Mouse (Mus musculus) myocyte (in vitro differentiated cells): ENCODE measurements around the gene Sacm1l. TPM values are rescaled to one million over a fixed set of nuclear protein-coding genes. Genes with fewer than 3 reads are reported as not detected.

ENCODE experiments used
- H3K27me3 ChIP-seq: one replicate; pipeline ENCODE4 v1.6.1; 2011; ENCODE audit not compliant: control insufficient read depth, insufficient read depth, insufficient read length
- H3K36me3 ChIP-seq: one replicate; pipeline ENCODE4 v1.6.1; 2011; ENCODE audit not compliant: control insufficient read depth, insufficient read depth
- H3K4me2 ChIP-seq: one replicate; pipeline ENCODE4 v1.6.1; 2011; ENCODE audit warnings: low read depth, control low read depth
- H3K4me3 ChIP-seq: one replicate; pipeline ENCODE4 v1.5.1; 2011; ENCODE audit warnings: mild to moderate bottlenecking, control low read depth, moderate library complexity
- H3K79me2 ChIP-seq: one replicate; pipeline ENCODE4 v1.6.1; 2011; ENCODE audit not compliant: control insufficient read depth, insufficient read depth
- H3ac ChIP-seq: one replicate; pipeline ENCODE4 v1.6.1; 2011; ENCODE audit not compliant: control insufficient read depth, insufficient read length
- CEBPB ChIP-seq: IDR thresholded peaks from 2 replicates; pipeline ENCODE4 v1.6.1; 2011; ENCODE audit warnings: mild to moderate bottlenecking, moderate library complexity; ENCODE audit not compliant: poor library complexity, insufficient read depth, severe bottlenecking
- E2F4 ChIP-seq: IDR thresholded peaks from one replicate; pipeline ENCODE4 v1.6.1; 2011; ENCODE audit warnings: mild to moderate bottlenecking, control low read depth, moderate library complexity; ENCODE audit not compliant: insufficient read depth
- MAX ChIP-seq: IDR thresholded peaks from one replicate; pipeline ENCODE4 v1.6.1; 2011; ENCODE audit warnings: low read depth, mild to moderate bottlenecking, control low read depth
- MYOD1 ChIP-seq, 3 experiments: IDR thresholded peaks; one replicate each; pipeline ENCODE4 v1.6.1; 2011; ENCODE audit warnings: control low read depth in 2 of 3, low read depth in 2 of 3, mild to moderate bottlenecking in 2 of 3, moderate library complexity in 1 of 3; ENCODE audit not compliant: insufficient read length in 2 of 3, control insufficient read depth in 1 of 3
- MYOG ChIP-seq, 3 experiments: IDR thresholded peaks; one replicate each; pipeline ENCODE4 v1.6.1; 2011; ENCODE audit warnings: control low read depth in 2 of 3, low read depth in 2 of 3, mild to moderate bottlenecking in 2 of 3; ENCODE audit not compliant: insufficient read length in 2 of 3, control insufficient read depth in 1 of 3, insufficient read depth in 1 of 3
- POLR2A ChIP-seq: IDR thresholded peaks from one replicate; pipeline ENCODE4 v1.6.1; 2011; ENCODE audit warnings: low read depth, mild to moderate bottlenecking, control low read depth, moderate library complexity; ENCODE audit not compliant: insufficient read length
- POLR2AphosphoS2 ChIP-seq: IDR thresholded peaks from one replicate; pipeline ENCODE4 v1.6.1; 2011; ENCODE audit warnings: low read depth, control low read depth; ENCODE audit not compliant: insufficient read length
- REST ChIP-seq: IDR thresholded peaks from one replicate; pipeline ENCODE4 v1.6.1; 2011; ENCODE audit warnings: mild to moderate bottlenecking, control low read depth, moderate library complexity; ENCODE audit not compliant: insufficient read depth, insufficient read length
- SRF ChIP-seq: IDR thresholded peaks from one replicate; pipeline ENCODE4 v1.6.1; 2011; ENCODE audit warnings: low read depth; ENCODE audit not compliant: control insufficient read depth, insufficient read length
- TCF12 ChIP-seq: IDR thresholded peaks from one replicate; pipeline ENCODE4 v1.6.1; 2011; ENCODE audit warnings: mild to moderate bottlenecking, control low read depth; ENCODE audit not compliant: poor library complexity, insufficient read depth, severe bottlenecking
- TCF3 ChIP-seq: IDR thresholded peaks from one replicate; pipeline ENCODE4 v1.6.1; 2011; ENCODE audit warnings: low read depth, control low read depth; ENCODE audit not compliant: insufficient read length
- USF1 ChIP-seq: IDR thresholded peaks from one replicate; pipeline ENCODE4 v1.6.1; 2011; ENCODE audit warnings: low read depth, mild to moderate bottlenecking, control low read depth, moderate library complexity
- polyA plus RNA-seq: library from polyadenylated mRNA; unstranded; fragments of >200 nt; fragmentation: generic; extraction: Trizol; gene quantifications from one replicate; pipeline ENCODE4 v1.2.1, GENCODE M21; 2012; ENCODE audit warnings: missing spikeins

Gene Sacm1l
- polyA plus RNA-seq, 1 experiment, result 11.0 TPM

DNA sequence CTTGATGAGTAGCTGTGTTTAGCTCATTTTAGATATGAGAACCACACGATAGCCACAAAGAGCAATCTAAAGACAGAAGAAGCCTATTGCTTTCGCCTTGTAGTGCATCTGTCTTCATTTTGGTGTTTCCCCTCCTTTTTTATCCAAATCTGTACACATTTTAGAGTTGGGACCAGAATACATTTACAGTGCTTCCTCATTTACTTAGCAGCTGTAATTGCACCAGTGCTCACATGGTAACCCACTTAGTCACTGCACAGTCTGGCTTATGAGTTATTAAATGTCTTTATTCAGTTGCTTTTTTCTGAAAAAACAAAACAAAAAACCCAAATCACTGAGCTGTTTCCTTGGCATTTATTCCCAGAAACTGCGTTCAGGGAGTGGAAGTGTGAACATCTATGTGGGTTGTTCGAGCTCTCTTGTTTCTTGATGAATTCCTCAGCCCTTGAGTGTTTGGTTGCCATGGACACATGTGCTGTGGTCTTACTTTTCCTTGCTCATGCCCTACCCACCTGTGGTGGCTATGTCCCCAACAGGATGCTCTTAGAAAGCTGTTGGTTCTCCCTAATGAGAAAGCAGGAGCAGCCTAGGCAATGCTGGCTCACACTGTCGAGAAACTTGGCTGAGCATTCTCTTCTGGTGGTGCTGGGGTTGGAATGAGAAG lies 26.3 kb upstream of the Sacm1l start:
- H3K4me2 ChIP-seq, result no peak overlapping the region
- no peak overlapping the region for H3K4me3 ChIP-seq
- no peaks in the 10 kb centered on the region for H3K27me3 ChIP-seq
- peaks cover 9% of the 10 kb centered on the region for H3K79me2 ChIP-seq
- TF ChIP-seq MYOG (IDR thresholded peaks at IDR 0.05; ENCODE audit: control insufficient read depth in 1 of 3, insufficient read depth in 1 of 3, insufficient read length in 2 of 3, low read depth in 2 of 3) (no peak), POLR2A (no peak), REST (no peak), MAX (no peak), POLR2AphosphoS2 (no peak), TCF12 (no peak), E2F4 (no peak), MYOD1 (IDR thresholded peaks at IDR 0.05; ENCODE audit: control insufficient read depth in 1 of 3, insufficient read length in 2 of 3, low read depth in 2 of 3) (no peak), CEBPB (no peak), TCF3 (no peak), USF1 (no peak), SRF (no peak)
- no peak overlapping the region for H3ac ChIP-seq
- H3K36me3 ChIP-seq, result peaks cover 16% of the 10 kb centered on the region

- peaks cover under 1% of the 10 kb centered on the region for H3K79me2 ChIP-seq
- TF ChIP-seq TCF12, result no peak
- no peak for TF ChIP-seq REST
- no peak for TF ChIP-seq SRF
- no peak for TF ChIP-seq CEBPB
- no peak for TF ChIP-seq MYOD1 (IDR thresholded peaks at IDR 0.05; ENCODE audit: control insufficient read depth in 1 of 3, insufficient read length in 2 of 3, low read depth in 2 of 3)
- TF ChIP-seq POLR2AphosphoS2, result no peak
- TF ChIP-seq USF1, result no peak
- TF ChIP-seq MYOG (IDR thresholded peaks at IDR 0.05; ENCODE audit: control insufficient read depth in 1 of 3, insufficient read depth in 1 of 3, insufficient read length in 2 of 3, low read depth in 2 of 3), result no peak
- no peak for TF ChIP-seq E2F4
- no peak for TF ChIP-seq TCF3
- no peak for TF ChIP-seq MAX
- no peak for TF ChIP-seq POLR2A
- no peaks in the 10 kb centered on the region for H3K27me3 ChIP-seq
- no peak overlapping the region for H3K4me2 ChIP-seq
- no peak overlapping the region for H3ac ChIP-seq
- H3K4me3 ChIP-seq, result no peak overlapping the region
- peaks cover 16% of the 10 kb centered on the region for H3K36me3 ChIP-seq
Observed at GRCm38 (mm10) chr9:123504325-123504724, 25.2 kb upstream of the Sacm1l start.

GRCm38 (mm10) chr9:123505598-123505997 lies 24.0 kb upstream of the Sacm1l start:
- Histone ChIP-seq H3ac (no peak overlapping the region), H3K36me3 (peaks cover 16% of the 10 kb centered on the region), H3K79me2 (no peaks in the 10 kb centered on the region), H3K4me2 (no peak overlapping the region), H3K4me3 (no peak overlapping the region), H3K27me3 (no peaks in the 10 kb centered on the region)
- TF ChIP-seq REST (no peak), CEBPB (no peak), SRF (no peak), TCF12 (no peak), POLR2AphosphoS2 (no peak), MAX (no peak), MYOD1 (IDR thresholded peaks at IDR 0.05; ENCODE audit: control insufficient read depth in 1 of 3, insufficient read length in 2 of 3, low read depth in 2 of 3) (no peak), USF1 (no peak), POLR2A (no peak), TCF3 (no peak), E2F4 (no peak), MYOG (IDR thresholded peaks at IDR 0.05; ENCODE audit: control insufficient read depth in 1 of 3, insufficient read depth in 1 of 3, insufficient read length in 2 of 3, low read depth in 2 of 3) (no peak)

DNA sequence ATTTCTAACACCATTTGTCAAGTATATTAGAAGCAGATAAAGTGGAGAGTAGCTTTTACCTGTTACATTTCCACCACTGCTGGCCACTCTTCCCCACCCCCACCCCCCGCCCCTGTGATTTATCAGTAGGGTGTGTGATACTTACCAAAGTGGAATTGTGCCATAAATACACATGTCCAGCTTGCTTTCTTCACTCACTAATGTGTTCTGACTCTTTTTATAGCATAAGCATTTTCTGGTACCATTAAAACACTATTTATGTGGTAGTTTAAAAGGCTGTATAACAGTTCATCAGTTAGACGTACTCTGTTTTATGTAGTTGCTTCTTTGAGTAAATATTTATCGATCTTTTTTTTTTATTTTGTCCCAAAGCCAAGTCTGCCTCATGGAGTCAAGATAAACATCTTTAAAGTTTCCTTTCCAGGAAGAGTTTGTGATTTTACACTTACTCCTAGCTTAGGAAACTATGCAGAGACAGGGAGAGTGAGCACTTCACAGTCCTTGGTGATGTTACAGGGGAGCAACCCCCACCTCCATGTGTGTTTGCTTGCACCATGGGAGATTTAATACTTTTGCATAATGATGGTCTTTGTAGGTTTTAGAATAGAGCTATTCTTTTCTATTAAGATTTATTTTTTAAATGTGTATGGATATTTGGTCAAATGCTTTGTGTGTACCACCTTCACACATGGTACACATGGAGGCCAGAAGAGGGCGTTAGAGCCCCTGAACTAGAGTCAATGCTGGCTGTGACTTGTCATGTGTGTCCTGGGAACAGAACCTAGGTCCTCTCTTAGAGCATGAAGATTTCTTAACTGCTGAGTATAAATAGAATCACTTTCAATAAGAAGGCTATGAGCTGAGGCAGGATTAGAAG lies 23.1 kb upstream of the Sacm1l start:
- no peak overlapping the region for H3K4me2 ChIP-seq
- no peaks in the 10 kb centered on the region for H3K79me2 ChIP-seq
- H3K27me3 ChIP-seq, result no peaks in the 10 kb centered on the region
- H3K4me3 ChIP-seq, result no peak overlapping the region
- H3ac ChIP-seq, result no peak overlapping the region
- TF ChIP-seq TCF12 (no peak), E2F4 (no peak), MAX (no peak), POLR2AphosphoS2 (no peak), MYOD1 (IDR thresholded peaks at IDR 0.05; ENCODE audit: control insufficient read depth in 1 of 3, insufficient read length in 2 of 3, low read depth in 2 of 3) (no peak), USF1 (no peak), POLR2A (no peak), REST (no peak), MYOG (IDR thresholded peaks at IDR 0.05; ENCODE audit: control insufficient read depth in 1 of 3, insufficient read depth in 1 of 3, insufficient read length in 2 of 3, low read depth in 2 of 3) (no peak), SRF (no peak), TCF3 (no peak), CEBPB (no peak)
- H3K36me3 ChIP-seq, result peaks cover 19% of the 10 kb centered on the region
